Mouse (Mus musculus): ENCODE measurements around the gene RPS10-NUDT3.

RPS10-NUDT3 gene

DNA sequence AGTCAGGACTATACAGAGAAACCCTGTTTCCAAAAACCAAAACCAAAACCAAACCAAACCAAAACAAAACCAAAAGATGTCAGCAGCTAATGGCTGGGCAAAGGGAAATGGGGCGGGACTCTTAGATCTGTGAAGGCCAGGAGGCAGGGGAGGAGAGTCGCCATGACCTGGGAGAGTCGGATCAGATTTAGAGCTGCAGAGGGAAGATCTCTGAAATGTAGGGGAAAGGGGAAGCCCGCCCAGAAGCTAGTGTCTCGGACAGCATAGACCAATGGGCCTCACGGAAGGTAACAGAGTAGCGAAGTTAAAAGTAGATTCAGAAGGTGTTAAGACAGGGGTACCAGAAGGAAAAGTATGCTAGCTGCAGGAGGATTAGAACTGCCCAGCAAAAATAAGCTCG, 63.7 kb downstream of the RPS10-NUDT3 start:
- DNase-seq = no peak

DNA sequence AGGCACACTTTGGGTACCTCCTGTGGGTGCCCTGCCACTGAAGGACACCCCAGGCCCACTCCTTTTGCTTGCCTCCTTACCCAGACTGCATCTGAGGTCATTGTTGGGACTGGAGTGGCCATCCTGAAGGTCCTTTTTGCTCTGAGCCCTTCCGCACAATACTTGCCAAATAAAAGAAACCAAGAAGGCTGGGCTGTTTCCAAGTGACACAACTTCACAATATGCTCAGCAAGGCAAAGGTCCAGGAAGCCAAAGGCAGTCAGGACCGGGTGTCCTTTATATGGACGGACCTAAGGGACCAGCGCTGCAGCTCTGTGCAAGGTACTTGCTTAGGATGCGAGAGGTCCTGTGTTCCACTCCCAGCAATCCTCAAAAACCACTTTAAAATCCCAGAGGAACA, 66.8 kb downstream of the RPS10-NUDT3 start:
- DNase-seq = no peak

DNA sequence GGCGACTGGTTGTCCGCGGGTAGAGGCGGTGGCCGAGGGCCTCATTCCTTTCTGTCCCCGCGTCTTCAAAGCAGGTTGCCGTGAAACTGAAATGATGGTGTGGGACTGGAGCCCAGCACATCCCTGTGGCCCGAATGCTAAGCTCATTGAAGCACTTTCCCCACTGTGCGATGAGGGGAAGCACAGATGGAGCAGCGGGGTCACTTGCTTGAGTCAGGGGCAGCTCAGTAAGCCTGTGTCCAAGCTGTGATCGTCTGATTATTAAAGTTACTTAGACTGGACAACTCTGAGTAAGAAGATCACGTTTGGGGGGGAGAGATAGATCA, 69.1 kb downstream of the RPS10-NUDT3 start:
- DNase-seq = no peak

DNA sequence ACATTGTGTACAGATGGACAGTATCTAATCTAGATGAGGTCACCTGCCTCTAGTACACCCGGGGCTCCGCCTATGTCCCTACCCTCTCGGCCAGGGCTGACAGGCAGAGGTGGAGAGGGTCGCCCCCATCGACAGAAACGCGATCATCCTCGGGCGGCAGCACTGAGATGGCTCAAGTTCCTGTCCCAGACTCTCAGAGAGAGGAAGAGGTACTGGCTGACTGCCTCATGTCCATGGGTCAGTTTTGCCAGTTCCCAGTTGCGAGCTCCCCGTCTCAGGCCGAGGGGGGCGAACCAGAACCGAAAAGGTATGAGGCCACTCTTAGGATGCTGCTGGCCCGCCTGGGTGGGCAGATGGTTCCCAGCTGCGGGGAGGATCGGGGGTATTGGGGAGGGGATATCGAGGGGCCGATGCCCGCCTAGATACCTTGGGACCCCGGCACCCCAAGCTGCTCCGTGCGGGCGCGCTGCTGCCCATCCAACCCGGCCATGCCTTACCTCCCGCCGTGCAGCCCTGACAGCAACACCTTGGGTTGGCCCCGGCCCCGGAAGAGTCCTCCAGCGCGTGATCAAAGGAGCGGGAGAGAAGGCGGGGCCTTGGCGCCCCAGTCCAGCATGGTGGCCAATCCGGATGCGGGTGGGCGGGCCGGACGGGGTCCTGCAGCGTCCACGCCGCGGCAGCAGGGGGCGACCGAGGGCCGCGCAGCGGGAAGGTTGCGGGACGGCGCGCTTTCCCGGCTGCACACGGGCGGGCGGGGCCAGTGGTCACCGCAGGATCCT, 69.7 kb downstream of the RPS10-NUDT3 start, which contains the start of gene AI413582:
Gene AI413582, minus strand, starts transcription at position 594 of the 779 bp plus-strand sequence.
- DNase-seq = peak; percentile 96

DNA sequence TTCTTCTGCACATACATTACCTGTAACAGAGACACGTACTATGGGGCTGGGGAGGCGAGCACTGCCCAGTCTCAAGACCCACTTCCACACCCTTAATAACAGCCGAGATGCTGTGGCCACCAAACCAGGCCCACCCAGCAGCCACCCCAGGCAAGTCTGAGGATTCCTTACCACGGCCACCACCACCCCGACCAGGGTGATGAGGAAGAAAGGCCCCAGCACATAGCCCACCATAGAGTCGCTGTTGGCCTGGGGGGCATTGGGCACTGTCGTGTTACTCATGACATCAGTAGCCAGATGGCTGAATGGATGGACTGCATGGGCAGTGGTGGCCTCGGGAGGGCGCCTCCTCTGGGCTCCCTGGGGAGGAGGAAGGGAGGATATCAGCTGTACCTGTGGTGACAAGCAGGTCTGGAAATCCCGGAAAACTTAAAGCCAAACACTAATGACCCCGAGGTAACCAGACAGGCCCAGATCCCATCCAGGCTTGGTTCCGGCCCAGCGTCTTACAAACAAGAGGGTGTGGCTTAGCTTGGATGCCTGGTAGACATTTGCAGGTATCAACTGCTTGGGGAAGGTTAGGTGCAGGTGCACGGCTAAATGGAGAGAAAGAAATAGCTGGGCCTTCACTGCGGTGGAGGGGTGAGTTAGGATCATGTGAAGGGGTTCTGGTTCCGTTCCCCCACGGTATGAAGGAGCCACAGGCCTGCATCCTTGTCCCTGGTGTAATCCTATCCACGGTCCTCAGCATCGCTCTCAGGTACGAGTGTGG, 70.4 kb downstream of the RPS10-NUDT3 start:
- peak; percentile 62 for DNase-seq

DNA sequence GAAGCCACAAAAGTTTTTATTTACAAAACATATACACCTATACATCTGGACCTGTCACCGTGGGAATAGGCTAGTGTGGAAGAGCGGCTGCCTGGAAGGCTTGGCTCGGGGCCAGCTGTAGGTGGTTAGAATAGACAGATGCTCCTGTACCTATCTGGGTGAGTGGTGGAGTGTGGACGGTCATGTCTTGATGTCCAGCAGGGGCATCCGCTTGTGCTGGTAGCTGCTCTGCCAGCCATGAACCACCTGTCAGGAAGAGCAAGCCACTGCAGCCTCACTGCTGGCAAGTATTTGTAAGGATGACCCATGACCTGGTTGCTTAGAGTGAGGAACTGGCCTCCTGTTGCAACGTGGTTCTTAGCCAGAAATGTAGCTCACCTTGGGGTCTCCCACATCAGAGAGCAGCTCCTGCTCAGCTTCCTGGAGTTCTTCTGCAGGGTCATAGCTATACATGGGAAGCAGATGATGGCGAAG, 71.2 kb downstream of the RPS10-NUDT3 start:
- DNase-seq = no peak

DNA sequence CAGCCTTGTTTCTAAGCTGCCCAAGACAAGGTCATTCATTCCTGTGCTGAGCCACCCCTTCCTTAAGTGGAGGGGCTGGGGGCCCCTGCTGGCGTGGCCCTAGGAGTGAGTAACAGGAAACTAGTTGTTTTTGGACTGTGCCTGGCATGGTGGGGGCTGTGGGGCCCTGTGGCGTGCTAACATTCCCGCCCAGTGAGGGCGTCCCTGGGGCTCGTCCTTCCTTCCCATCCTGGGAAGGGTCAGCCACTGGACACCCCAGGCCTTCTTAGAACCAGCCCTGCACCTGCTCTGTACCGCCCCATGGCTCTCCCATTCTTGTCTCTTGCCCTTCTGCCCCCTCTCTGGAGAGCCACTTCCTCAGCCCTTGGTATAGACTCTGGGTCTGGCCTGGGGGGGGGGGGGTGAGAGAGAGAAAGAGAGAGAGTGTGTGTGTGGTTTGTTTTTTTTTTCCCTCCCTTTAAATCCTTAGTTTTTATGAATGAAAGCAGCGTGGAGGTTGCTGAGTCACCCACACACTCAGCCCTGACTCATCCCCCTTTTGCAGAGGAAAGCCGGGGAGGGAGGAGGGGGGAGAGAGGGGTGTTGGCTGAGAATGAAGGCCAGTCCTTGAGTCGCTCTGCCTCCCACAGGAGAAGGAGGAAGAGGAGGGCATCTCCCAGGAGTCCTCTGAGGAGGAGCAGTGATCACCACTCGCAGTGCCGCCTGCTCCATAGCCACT, 73.1 kb downstream of the RPS10-NUDT3 start:
- DNase-seq = peak; percentile 42

DNA sequence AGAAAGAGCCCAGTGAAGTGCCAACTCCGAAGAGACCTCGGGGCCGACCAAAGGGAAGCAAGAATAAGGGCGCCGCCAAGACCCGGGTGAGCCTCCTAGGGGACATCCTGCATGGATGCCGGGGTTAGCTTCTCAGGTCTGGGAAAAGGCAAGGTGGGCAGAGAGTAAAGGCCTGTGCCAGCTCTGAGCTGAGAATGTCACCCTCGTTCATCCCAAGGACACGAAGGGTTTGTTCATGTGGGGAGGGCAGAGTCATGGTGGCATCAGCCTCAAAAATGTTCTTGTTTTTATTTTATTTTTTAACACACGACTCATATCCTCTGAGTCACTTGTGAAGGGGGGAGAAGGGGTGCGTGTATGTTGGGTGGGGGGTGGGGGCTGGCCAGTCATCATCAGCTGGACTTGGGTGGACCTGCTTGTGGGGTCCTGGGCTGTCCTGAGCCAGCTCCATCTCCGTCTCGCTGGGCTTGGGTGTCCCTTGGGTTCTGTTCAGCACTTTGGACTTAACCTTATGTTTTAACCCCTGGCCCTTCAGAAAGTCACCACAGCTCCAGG, 74.0 kb downstream of the RPS10-NUDT3 start:
- no peak for DNase-seq

DNA sequence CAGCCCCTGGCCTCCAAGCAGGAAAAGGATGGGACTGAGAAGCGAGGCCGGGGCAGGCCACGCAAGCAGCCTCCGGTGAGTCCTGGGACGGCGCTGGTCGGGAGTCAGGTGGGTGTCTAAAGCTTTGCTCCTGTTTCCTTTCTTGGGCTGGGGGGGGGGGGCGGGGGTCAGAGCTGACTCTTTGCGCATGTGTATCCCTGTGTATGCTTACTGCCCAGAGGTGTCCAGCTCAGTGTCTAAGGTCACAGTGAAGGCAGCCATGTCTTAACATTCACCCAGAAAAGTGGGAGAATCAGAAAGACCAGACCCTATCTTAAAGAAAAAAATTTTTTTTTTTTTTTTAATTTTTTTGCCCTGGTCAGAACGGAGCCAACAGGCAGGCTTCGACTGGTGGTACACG, 75.4 kb downstream of the RPS10-NUDT3 start:
- no peak for DNase-seq

DNA sequence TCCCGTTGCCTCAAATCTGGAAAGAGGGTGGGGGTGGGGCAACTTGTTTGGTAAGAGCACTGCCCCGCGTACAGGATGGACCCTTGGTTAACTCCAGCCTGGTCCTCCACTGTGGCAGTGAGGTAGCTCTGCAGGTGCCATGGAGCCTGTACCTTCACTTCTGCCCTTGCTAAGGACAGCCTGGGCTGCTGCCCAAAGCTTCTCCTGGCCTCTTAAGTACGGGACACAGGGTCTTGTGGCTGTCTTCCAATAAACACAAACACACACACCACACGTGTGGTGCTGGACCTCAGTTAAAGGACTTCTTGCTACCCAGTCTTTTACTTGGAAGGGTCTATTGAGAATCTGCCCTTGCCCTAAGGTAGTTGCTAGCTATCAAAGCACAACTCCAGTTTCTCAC, 76.2 kb downstream of the RPS10-NUDT3 start:
- no peak for DNase-seq

DNA sequence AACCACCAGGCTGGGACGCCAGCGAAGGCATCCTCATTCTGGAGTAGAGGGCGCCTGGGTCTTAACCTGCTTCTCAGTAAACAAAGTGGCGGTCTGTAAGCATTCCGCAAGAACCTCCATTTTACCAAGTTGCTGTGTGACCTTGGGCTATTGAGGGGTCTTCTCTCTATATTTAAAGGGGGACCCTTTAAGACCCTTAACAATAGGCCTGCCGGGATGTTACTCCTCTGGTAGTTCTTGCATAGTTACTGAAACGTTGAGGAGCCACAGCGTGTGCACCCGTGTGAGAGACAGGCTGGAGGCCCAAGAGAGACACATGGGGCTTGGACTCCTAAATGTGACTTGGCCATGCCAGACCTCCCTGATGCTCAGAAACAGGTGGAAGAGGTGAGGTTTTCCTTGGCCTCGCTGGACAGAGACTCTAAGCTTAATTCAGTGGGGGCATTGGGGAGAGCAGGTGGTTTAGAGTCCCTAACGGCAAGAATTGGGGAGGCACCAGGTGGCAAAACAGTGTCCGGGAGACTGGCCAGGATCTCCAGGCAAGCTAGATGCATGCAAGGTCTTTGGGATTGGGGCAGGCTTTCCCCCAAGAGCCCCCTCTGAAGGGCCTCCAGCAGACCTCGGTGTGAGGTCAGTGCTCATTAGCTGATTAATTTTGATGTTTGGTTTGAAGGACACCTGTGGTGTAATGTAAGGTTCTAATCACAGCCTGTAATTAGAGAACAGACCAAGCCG, 76.9 kb downstream of the RPS10-NUDT3 start:
- DNase-seq = peak; percentile 88

DNA sequence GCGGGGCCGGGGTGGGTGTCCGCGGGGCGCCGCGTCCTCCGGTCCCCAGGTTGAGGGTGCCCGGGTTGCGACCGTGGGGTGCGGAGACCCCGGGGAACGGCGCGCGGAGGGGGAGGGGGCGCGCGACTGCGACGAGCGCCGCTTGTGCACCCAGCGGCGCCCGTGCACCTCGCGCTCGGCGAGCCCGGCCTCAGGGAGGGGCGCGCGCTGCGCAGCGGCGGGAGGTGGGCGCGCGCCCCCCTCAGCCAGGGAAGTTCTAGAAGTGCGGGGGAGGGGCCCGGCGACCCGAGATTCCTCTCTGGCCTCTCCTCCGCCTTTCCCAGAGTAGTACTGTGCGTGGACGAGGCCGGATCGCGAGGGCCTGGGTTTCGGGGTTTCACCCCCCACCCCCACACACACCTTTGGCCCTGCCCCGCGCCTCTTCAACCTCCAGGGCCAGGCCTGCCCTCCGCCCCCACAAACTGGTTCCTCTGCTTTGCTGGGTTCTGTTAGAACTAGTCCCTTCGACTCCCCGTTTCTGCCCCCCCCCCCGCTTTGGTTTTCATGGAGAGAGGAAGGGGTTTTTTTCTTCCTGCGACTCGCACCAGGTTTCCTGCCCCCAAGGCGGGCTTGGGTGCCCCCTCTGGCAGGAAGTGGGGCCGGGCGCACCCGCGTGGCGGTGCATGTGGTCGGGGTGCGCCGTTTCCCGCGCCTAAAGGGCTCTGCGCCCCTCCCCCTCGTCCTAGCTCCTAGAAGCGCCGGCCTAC, 77.7 kb downstream of the RPS10-NUDT3 start:
- DNase-seq = peak; percentile 84

DNA sequence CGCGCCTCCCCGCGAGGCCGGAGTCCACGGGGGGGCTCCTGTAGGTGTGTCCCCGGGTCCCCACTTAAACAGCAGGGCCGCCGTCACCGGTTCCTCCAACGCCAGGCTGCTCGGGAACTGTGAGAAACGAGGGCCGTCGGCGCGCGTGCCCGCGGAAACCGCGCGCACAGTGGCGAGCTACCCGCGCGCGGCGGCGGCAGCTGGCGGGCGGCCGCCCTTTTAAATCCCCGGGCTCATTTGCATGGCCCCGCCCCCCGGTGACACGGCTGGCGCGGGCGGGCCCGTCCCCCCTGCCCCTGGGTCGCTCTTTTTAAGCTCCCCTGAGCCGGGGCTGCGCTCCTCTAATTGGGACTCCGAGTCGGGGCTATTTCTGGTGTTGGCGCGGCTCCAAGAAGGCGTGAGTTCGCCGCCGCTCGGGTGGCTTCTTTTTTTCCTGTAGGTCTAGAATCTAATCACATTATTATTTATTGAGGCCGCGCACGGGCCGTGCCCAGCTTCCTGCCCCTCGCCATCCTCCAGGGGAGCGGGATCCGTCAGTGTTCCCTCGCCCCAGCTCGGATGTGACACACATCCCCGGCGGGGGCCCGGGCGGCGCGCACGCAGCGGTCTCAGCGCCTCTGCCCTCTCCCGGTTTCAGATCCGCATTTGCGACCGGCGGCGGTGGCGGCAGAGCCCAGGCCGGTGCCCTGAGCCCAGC, 78.6 kb downstream of the RPS10-NUDT3 start, which contains the start of gene Hmga1:
Gene Hmga1, plus strand, starts transcription at position 183 of the 697 bp plus-strand sequence.
- peak; percentile 98 for DNase-seq

DNA sequence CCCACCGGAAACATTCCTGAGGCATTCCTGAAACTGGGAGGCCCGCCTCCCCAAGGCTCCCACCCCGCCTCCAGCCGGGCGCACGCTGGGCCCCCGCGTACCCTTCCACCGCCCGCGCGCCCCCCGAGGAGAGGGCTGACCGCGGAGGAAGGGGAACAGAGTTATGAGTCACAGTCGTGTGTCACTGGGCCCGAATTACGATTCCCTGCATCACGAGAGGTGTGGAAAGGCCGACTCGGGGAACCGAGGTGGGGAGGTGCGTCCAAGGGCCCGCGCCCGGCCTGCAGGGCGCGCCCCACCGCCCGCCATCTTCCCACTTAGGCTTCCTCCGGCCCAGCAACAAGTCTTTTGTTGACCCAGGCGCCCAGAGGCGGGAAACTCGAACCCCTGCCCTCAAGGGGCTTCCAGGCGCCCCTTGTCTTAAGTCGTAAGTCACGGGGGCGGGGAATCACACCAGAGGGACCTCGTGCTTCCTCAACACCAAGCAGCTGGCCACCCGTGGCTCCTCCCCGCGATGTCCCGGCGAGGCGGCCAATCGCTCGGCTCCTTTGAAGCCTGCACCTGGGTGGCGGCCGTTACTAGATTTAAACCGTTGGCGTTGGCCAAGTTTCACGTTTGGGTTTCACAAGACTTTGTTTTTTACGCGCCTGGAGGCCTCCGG, 79.4 kb downstream of the RPS10-NUDT3 start:
- peak; percentile 93 for DNase-seq

DNA sequence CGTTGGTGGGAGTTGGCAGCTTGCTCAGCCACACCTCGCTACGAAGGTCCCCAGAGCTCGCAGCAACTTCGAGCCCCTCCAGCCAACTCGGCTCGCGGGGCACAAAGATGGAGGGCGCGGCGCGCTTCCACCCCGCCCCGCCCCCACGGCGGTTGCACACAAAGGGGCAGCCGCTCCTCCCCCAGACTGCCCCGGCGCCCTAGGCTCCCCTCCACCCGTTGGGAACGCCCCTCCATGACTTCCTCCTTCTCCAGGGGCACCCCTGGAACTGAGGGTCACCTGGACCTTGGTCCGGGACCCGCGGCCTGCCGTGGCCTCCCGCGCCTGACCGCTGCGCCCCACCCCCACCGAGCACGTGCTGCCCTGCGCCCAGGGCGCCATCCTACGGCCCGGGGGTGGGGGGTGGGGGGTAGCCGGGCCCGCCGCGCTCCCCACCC, 79.9 kb downstream of the RPS10-NUDT3 start:
- peak; percentile 88 for DNase-seq

DNA sequence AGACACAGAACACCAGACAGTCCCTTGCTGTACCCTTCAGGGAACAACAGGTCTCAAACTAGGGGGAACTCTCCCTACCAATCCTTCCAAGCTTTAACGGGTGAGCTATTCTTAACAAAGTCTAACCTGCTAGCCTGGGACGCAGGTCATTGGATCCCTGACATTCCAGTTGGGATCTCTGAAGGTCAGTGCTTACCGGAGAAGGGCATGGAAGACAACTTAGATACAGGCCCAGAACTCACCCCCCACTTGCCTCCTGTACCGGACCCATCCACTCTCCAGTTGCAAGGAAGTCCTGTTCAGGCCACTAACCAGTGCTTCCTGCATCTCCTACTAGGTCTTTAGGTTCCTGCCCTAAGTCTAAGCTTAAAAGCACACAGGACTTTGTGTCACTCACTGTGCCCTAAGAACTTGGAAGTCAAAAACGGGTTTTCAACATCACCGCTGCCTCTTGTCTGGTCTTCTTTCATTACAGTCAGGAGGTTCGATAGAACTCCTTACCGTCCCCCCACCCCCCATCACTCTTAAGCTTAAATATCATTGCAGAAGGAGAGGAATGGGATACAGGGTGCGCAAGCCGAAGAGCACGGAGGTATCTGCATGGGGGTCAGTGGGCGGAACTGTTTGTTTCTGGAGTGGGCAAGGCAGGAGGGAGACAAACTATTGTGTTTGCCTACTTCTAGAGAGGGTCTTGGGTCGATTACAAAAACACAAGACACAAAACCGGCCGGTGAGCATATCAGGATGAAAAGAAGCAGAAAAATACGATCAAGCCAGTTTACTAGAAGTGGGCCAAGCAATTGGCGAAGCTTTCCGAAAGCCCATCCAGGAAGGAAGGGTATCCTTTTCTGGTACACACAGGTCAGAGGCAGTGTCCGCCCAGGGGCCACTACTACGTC, 80.7 kb downstream of the RPS10-NUDT3 start:
- DNase-seq = no peak

DNA sequence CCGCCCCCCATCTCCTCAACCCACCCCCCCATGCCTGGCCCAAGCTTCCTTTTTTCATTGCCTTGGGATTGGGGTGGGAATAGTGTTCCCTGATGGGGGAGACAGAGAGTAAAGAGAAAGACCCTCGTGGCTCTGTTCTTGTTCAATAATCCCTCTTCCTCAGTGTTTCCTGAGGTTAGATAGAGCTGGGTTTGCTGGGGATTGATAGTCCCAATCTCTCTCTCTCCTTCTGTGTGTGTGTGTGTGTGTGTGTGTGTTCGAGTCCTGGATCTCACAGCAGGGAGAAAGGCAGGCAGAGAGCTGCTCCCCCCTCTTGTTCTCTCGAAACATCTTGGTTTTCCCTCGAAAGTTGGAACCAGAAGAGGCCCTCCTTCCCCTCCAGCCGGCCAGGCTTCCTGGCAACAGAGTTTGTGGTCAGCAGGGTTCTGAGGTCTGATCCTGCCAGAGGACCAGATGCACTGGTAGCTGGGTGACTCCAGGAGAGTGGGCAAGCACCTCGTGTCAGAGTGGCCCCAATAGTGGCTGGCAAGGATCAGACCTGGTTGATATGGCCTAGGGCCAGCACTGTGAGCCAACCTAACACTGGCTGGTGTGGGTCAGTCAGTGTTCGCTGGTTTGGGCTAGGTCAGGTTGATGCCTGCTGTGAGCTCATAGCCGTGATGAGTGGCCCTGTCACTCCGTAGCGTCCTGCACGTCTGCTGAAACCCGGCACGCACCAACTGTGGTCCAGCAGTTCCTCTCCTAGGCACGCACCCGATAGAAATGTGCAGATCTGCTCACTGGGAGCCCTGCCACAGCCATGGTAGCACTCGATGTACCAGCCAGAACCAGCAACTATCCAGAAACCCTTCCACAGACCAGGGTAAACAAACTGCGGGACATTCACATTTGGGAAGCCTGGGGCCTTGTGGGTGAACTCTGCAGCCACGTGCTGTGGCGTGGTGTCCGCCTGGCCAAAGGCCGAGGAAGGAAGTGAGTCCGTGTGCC, 82.5 kb downstream of the RPS10-NUDT3 start:
- DNase-seq = no peak

DNA sequence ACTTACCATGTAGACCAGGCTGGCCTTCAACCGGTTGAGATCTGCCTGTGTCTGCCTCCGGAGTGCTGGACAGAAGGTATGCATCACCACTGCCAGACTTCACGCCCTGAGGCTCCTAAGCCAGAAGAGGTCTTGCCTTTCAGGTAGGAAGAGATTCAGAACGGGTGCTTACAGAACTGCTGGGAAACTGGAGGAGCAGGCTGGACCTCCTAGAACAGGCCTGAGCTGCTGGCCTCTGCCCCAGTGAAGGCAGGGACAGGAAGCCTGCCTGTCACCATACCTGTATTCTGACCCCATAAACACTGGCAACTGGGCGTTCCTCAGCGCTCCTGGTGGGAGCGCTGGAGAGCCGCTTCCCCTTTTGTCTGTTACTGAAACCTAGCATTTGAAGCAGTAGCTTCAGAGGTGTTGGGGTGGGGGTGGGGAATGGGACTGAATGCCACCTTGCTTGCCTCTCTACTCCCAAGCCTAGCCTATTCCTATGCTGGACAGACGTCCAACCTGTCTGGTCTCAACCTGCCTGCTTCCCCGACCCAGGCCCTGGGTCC, 83.6 kb downstream of the RPS10-NUDT3 start:
- DNase-seq = no peak
